Mouse (Mus musculus) liver, embryonic 16.5 days (tissue): ENCODE data around the gene Lrrc74b. TPM values are rescaled to one million over a fixed set of nuclear protein-coding genes. Genes with fewer than 3 reads are reported as not detected.
"Not testable (repeated sequence)": the region's sequence is repeated elsewhere in the genome, so short reads cannot be mapped to it uniquely, and the experiment has no call there.

ENCODE experiments used
- ATAC-seq: fragments of 200-750 bp; cut with Nextera tagmentation; 2 replicates; pipeline ENCODE4 v1.8.0; 2017; ENCODE audit warnings: low read depth, mild to moderate bottlenecking, moderate number of reproducible peaks, moderate library complexity
- H3K27ac ChIP-seq: fragments of 300-500 bp; sonication (generic); 2 replicates; pipeline ENCODE4 v1.5.1; 2014; ENCODE audit warnings: mild to moderate bottlenecking, low read length
- H3K27me3 ChIP-seq: fragments of 300-500 bp; sonication (generic); 2 replicates; pipeline ENCODE4 v1.6.1; 2014; ENCODE audit warnings: low read depth, low read length, mixed read lengths; ENCODE audit not compliant: control insufficient read depth, insufficient read depth
- H3K36me3 ChIP-seq: fragments of 300-500 bp; sonication (generic); 2 replicates; pipeline ENCODE4 v1.6.1; 2014; ENCODE audit warnings: mild to moderate bottlenecking; ENCODE audit not compliant: control insufficient read depth, insufficient read depth
- H3K4me1 ChIP-seq: fragments of 300-500 bp; sonication (generic); 2 replicates; pipeline ENCODE4 v1.6.1; 2014; ENCODE audit warnings: low read depth, low read length, mixed read lengths; ENCODE audit not compliant: control insufficient read depth
- H3K4me2 ChIP-seq: fragments of 300-500 bp; sonication (generic); 2 replicates; pipeline ENCODE4 v1.6.1; 2014; ENCODE audit warnings: low read depth, low read length, mixed read lengths
- H3K4me3 ChIP-seq: fragments of 300-500 bp; sonication (generic); 2 replicates; pipeline ENCODE4 v1.5.1; 2014; ENCODE audit warnings: low read depth, mild to moderate bottlenecking, low read length
- H3K9ac ChIP-seq: fragments of 300-500 bp; sonication (generic); 2 replicates; pipeline ENCODE4 v1.6.1; 2014; ENCODE audit warnings: low read depth, low read length
- H3K9me3 ChIP-seq: fragments of 300-500 bp; sonication (generic); replicated peaks from 2 replicates; pipeline ENCODE4 v1.6.1; 2016; ENCODE audit warnings: low read length; ENCODE audit not compliant: control insufficient read depth
- WGBS: fragments of 180-500 bp; shearing (Covaris S2); extraction: QIAGEN DNeasy Blood & Tissue Kit; methylation state at CpG from one replicate; pipeline ENCODE4 v1.1.7; 2014; ENCODE audit not compliant: insufficient replicate concordance; 5-methylcytosine and 5-hydroxymethylcytosine counted together
- polyA plus RNA-seq: library from polyadenylated mRNA; unstranded; fragments of >200 nt; fragmentation: Nextera tagmentation; extraction: Ambion mirVana; gene quantifications from 2 replicates; pipeline ENCODE4 v1.2.1, GENCODE M21; 2015

Gene Lrrc74b
- polyA plus RNA-seq, 1 experiment from 2014 or later, result 0.06 TPM

GRCm38 (mm10) chr16:17511431-17511830, 49.6 kb downstream of the Lrrc74b start:
- no peak for ATAC-seq
- Histone ChIP-seq H3K4me3 (no peak overlapping the region), H3K4me2 (no peak overlapping the region), H3K9ac (no peak overlapping the region), H3K4me1 (peaks cover 20% of the 10 kb centered on the region), H3K36me3 (peaks cover 14% of the 10 kb centered on the region), H3K9me3 (no peaks in the 10 kb centered on the region), H3K27me3 (no peaks in the 10 kb centered on the region), H3K27ac (no peak overlapping the region)
- WGBS, result 79% methylated on average over 4 of the region's 4 CpGs

GRCm38 (mm10) chr16:17510686-17511085, 50.4 kb downstream of the Lrrc74b start:
- no peaks in the 10 kb centered on the region for H3K27me3 ChIP-seq
- no peaks in the 10 kb centered on the region for H3K9me3 ChIP-seq
- H3K9ac ChIP-seq, result no peak overlapping the region
- no peak for ATAC-seq
- H3K36me3 ChIP-seq, result peaks cover 10% of the 10 kb centered on the region
- H3K4me1 ChIP-seq, result peaks cover 20% of the 10 kb centered on the region
- H3K27ac ChIP-seq, result no peak overlapping the region
- H3K4me2 ChIP-seq, result peak overlapping the region; percentile 88
- H3K4me3 ChIP-seq, result no peak overlapping the region
- 25% methylated on average over 2 of the region's 2 CpGs for WGBS

- H3K9ac ChIP-seq, result no peak overlapping the region
- H3K27ac ChIP-seq, result peak overlapping the region; percentile 5; the same call in 1 of the 2 replicates
- ATAC-seq, result no peak
- no peaks in the 10 kb centered on the region for H3K27me3 ChIP-seq
- WGBS, result 94% methylated on average over 2 of the region's 2 CpGs
- H3K4me1 ChIP-seq, result peaks cover 20% of the 10 kb centered on the region
- peak overlapping the region; percentile 88 for H3K4me2 ChIP-seq
- H3K9me3 ChIP-seq, result no peaks in the 10 kb centered on the region
- H3K36me3 ChIP-seq, result peaks cover 10% of the 10 kb centered on the region
- H3K4me3 ChIP-seq, result 0 out of 2 replicates have a peak overlapping the region, but pooled peaks have one; percentile 87
Observed at GRCm38 (mm10) chr16:17510143-17510542, 50.9 kb downstream of the Lrrc74b start.

GRCm38 (mm10) chr16:17509240-17509597, 51.8 kb downstream of the Lrrc74b start:
- H3K9me3 ChIP-seq, result no peaks in the 10 kb centered on the region
- peaks cover 10% of the 10 kb centered on the region for H3K36me3 ChIP-seq
- peaks cover 20% of the 10 kb centered on the region for H3K4me1 ChIP-seq
- peak overlapping the region; percentile 85 for H3K9ac ChIP-seq
- 6% methylated on average over 9 of the region's 9 CpGs for WGBS
- H3K27me3 ChIP-seq, result no peaks in the 10 kb centered on the region
- H3K4me3 ChIP-seq, result peak overlapping the region; percentile 87
- no peak for ATAC-seq
- H3K27ac ChIP-seq, result peak overlapping the region; percentile 93
- peak overlapping the region; percentile 88 for H3K4me2 ChIP-seq

GRCm38 (mm10) chr16:17508546-17509239, 52.4 kb downstream of the Lrrc74b start, which contains the start of gene Lztr1:
Gene Lztr1 (plus strand): TSS chr16:17508688.
- WGBS, result under 1% methylated on average over 49 of the region's 50 CpGs
- Histone ChIP-seq H3K4me3 (peak within 1 kb of the TSS; percentile 87), H3K4me2 (peak within 1 kb of the TSS; percentile 88), H3K4me1 (peaks cover 20% of the 10 kb centered on the region), H3K27ac (peak within 1 kb of the TSS; percentile 93), H3K9me3 (no peaks in the 10 kb centered on the region), H3K9ac (peak within 1 kb of the TSS; percentile 85), H3K36me3 (peaks cover 7% of the 10 kb centered on the region), H3K27me3 (no peaks in the 10 kb centered on the region)
- ATAC-seq, result peak; percentile 96

- H3K27me3 ChIP-seq, ATAC-seq, H3K36me3 ChIP-seq, H3K9me3 ChIP-seq: not testable (repeated sequence)
- Histone ChIP-seq H3K27ac (peak overlapping the region; percentile 93), H3K4me2 (peak overlapping the region; percentile 88), H3K4me1 (peaks cover 20% of the 10 kb centered on the region), H3K9ac (peak overlapping the region; percentile 85), H3K4me3 (peak overlapping the region; percentile 87)
- 14% methylated on average over 3 of the region's 3 CpGs for WGBS
Observed at GRCm38 (mm10) chr16:17508031-17508430, 53.0 kb downstream of the Lrrc74b start.

GRCm38 (mm10) chr16:17507018-17507552, 54.0 kb downstream of the Lrrc74b start:
- Histone ChIP-seq H3K4me3 (no peak overlapping the region), H3K4me2 (no peak overlapping the region), H3K9ac (no peak overlapping the region), H3K36me3 (no peaks in the 10 kb centered on the region), H3K27me3 (peaks cover 2% of the 10 kb centered on the region; the same call in 1 of the 2 replicates), H3K9me3 (no peaks in the 10 kb centered on the region), H3K27ac (no peak overlapping the region), H3K4me1 (peaks cover 18% of the 10 kb centered on the region)
- WGBS, result 73% methylated on average over 5 of the region's 5 CpGs
- ATAC-seq, result no peak

- H3K4me1 ChIP-seq, result no peaks in the 10 kb centered on the region
- no peak overlapping the region for H3K4me2 ChIP-seq
- no peaks in the 10 kb centered on the region for H3K36me3 ChIP-seq
- peaks cover 2% of the 10 kb centered on the region; the same call in 1 of the 2 replicates for H3K27me3 ChIP-seq
- no peak overlapping the region for H3K9ac ChIP-seq
- no peak overlapping the region for H3K4me3 ChIP-seq
- no peak overlapping the region for H3K27ac ChIP-seq
- no peaks in the 10 kb centered on the region for H3K9me3 ChIP-seq
- no peak for ATAC-seq
- WGBS, result 56% methylated on average over 4 of the region's 4 CpGs
Observed at GRCm38 (mm10) chr16:17502681-17503080, 58.4 kb downstream of the Lrrc74b start.

- Histone ChIP-seq H3K4me2 (no peak overlapping the region), H3K27me3 (peaks cover 2% of the 10 kb centered on the region; the same call in 1 of the 2 replicates), H3K9ac (no peak overlapping the region), H3K9me3 (no peaks in the 10 kb centered on the region), H3K27ac (no peak overlapping the region), H3K36me3 (no peaks in the 10 kb centered on the region), H3K4me1 (no peaks in the 10 kb centered on the region), H3K4me3 (no peak overlapping the region)
- WGBS, result 50% methylated on average over 10 of the region's 10 CpGs
- ATAC-seq, result no peak
Observed at GRCm38 (mm10) chr16:17499249-17499883, 61.7 kb downstream of the Lrrc74b start.
